Mouse (Mus musculus) C2C12 (cell line): Measurements from ENCODE around the gene Slc23a3. TPM values are rescaled to one million over a fixed set of nuclear protein-coding genes. Genes with fewer than 3 reads are reported as not detected.

Experiments
- H3K27me3 ChIP-seq: one replicate; pipeline ENCODE4 v1.6.1; 2011; ENCODE audit not compliant: control insufficient read depth, insufficient read depth, insufficient read length
- H3K36me3 ChIP-seq: one replicate; pipeline ENCODE4 v1.6.1; 2011; ENCODE audit not compliant: control insufficient read depth, insufficient read depth
- H3K4me3 ChIP-seq: one replicate; pipeline ENCODE4 v1.5.1; 2011; ENCODE audit warnings: mild to moderate bottlenecking, control low read depth; ENCODE audit not compliant: poor library complexity, insufficient read depth, severe bottlenecking
- H3K79me2 ChIP-seq: one replicate; pipeline ENCODE4 v1.6.1; 2011; ENCODE audit not compliant: control insufficient read depth, insufficient read depth
- H3K79me3 ChIP-seq: one replicate; pipeline ENCODE4 v1.6.1; 2011; ENCODE audit warnings: low read depth, control low read depth
- H3ac ChIP-seq: one replicate; pipeline ENCODE3; 2011; ENCODE audit warnings: low read depth; ENCODE audit not compliant: control insufficient read depth, insufficient read length
- CEBPB ChIP-seq: IDR thresholded peaks from one replicate; pipeline ENCODE4 v1.6.1; 2011; ENCODE audit warnings: low read depth, mild to moderate bottlenecking, control low read depth, moderate library complexity
- CTCF ChIP-seq: IDR thresholded peaks from one replicate; pipeline ENCODE4 v1.5.1; 2011; ENCODE audit not compliant: control insufficient read depth, insufficient read depth, insufficient read length
- FOSL1 ChIP-seq: IDR thresholded peaks from one replicate; pipeline ENCODE4 v1.8.0; 2011; ENCODE audit warnings: mild to moderate bottlenecking, low read length; ENCODE audit not compliant: poor library complexity, insufficient read depth, severe bottlenecking
- MAX ChIP-seq: IDR thresholded peaks from one replicate; pipeline ENCODE4 v1.6.1; 2011; ENCODE audit warnings: mild to moderate bottlenecking, control low read depth
- MYOD1 ChIP-seq: IDR thresholded peaks from one replicate; pipeline ENCODE4 v1.6.1; 2011; ENCODE audit warnings: low read depth; ENCODE audit not compliant: control insufficient read depth, insufficient read length
- MYOG ChIP-seq: IDR thresholded peaks from one replicate; pipeline ENCODE4 v1.6.1; 2011; ENCODE audit not compliant: control insufficient read depth, insufficient read length; ENCODE audit errors: extremely low read depth
- USF1 ChIP-seq: IDR thresholded peaks from one replicate; pipeline ENCODE4 v1.6.1; 2011; ENCODE audit warnings: low read depth, mild to moderate bottlenecking, control low read depth, moderate library complexity
- polyA plus RNA-seq: library from polyadenylated mRNA; unstranded; fragments of >200 nt; fragmentation: generic; extraction: Trizol; gene quantifications from one replicate; pipeline ENCODE4 v1.2.1, GENCODE M21; 2012; ENCODE audit warnings: missing spikeins

Gene Slc23a3
- polyA plus RNA-seq, 1 experiment = 0.08 TPM

DNA sequence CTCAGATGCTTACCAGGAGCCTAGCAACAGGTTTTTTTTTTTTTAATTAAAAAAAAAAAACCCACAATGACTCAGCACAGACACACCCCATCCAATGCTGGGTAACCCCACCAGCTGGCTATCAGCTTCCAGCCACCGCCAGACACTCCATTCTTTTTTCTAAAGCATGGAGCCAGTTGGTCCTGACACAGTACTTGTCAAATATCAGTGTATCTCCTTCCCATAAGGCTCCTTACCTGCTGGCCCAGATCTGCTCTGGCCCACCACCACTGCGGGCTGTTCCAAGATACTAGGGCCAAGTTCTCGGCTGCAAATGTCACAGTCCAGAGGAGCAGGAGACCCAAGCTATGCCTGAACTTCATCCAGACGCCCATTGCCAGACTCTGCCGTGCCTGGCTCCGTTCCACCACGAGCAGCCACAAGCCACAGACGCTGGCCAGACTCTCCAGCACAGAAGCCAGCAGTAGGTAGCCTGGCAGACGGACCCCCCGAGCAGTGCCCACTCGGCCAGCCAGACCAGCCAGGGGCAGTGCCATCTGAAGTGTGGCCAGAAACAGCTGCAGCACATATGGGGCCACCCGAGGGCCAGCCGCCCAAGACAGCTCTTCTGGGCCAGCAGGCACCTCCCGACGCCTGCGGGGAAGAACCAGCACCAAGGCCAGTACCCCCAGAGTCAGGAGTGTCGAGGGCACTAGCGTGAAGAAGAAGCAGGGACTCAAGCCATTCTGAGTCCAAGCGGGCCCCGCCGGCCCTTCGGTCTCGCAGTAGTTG lies 45.8 kb upstream of the Slc23a3 start:
- H3K4me3 ChIP-seq = peak overlapping the region; percentile 41
- peaks cover 16% of the 10 kb centered on the region for H3K36me3 ChIP-seq
- peak overlapping the region; percentile 56 for H3ac ChIP-seq
- TF ChIP-seq CTCF (no peak), FOSL1 (peak; percentile 31), USF1 (no peak), MYOG (no peak), MAX (no peak), MYOD1 (peak; percentile 45), CEBPB (no peak)
- H3K79me2 ChIP-seq = peaks cover 15% of the 10 kb centered on the region
- no peaks in the 10 kb centered on the region for H3K27me3 ChIP-seq
- no peaks in the 10 kb centered on the region for H3K79me3 ChIP-seq

DNA sequence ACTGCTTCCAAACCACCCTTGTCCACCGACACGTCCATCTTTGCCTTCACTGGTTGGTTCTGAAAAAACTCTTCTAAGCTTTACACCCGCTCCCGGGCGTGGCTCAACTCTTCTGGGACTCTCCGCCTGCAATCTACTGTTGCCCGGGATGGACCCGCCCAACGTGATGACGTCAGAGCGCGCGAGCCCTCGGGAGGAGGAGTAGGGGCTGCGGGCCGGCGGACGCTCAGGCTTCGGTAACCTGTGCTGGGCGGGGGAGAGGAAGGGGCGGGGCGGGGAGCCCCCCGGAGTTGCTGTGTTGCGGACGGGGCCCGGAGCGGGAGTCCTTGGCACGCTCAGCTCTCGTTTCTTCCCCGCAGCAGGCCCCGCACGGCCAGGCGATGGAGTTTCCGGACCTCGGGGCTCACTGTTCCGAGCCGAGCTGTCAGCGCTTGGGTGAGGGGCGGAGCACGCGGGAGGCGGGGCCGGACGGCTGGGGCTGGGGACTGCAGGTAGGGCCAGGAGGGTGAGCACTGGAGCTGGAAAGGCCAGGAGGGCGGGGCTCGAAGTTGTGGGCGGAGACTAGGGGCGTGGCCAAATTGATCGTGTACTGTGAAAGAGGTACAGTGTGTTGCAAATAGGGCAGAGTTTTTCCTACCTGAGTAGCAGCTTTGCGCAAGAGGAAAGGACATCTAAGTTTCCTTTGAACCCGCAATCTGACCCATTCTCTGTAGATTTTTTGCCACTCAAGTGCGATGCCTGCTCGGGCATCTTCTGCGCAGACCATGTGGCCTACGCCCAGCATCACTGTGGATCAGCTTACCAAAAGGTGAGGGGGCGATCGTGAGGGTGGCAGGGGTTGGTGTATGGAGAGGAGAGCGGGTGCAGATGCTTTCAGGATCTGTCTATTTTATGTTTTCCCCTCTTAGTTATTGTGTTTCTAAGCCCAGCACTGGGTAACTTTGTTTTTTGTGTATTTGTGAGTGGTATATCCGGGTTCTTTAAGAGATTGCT lies 35.1 kb upstream of the Slc23a3 start, which contains the start of gene Zfand2b:
Gene Zfand2b, plus strand, starts transcription at position 175 of the 993 bp plus-strand sequence.
- no peaks in the 10 kb centered on the region for H3K27me3 ChIP-seq
- TF ChIP-seq MAX (no peak), CTCF (no peak), MYOG (no peak), MYOD1 (no peak), CEBPB (no peak), USF1 (no peak), FOSL1 (no peak)
- H3K79me3 ChIP-seq = no peaks in the 10 kb centered on the region
- H3ac ChIP-seq = peak within 1 kb of the TSS; percentile 70
- peaks cover 29% of the 10 kb centered on the region for H3K36me3 ChIP-seq
- peak within 1 kb of the TSS; percentile 42 for H3K4me3 ChIP-seq
- H3K79me2 ChIP-seq = no peaks in the 10 kb centered on the region

DNA sequence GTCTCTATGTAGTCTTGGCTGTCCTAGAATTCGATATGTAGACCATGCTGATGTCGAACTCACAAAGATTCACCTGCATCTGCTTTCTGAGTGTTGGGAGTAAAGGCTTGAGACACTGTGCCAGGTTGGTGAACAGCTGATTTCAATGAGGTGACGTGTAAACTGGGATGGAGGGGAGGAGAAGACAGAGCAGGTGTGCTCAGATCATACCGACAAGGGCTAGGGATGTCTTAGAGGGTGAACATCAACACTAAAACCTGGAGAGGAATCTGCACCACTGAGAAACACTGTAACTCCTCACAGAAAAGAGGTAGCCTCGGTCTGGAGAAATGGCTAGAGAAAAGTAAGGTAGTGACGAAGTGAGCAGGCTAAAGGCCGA lies 34.4 kb upstream of the Slc23a3 start:
- Histone ChIP-seq H3K4me3 (peak overlapping the region; percentile 42), H3K36me3 (peaks cover 24% of the 10 kb centered on the region), H3ac (peak overlapping the region; percentile 56), H3K79me2 (no peaks in the 10 kb centered on the region), H3K79me3 (no peaks in the 10 kb centered on the region), H3K27me3 (no peaks in the 10 kb centered on the region)
- no peak for TF ChIP-seq CEBPB
- TF ChIP-seq FOSL1 = no peak
- TF ChIP-seq MAX = no peak
- no peak for TF ChIP-seq MYOG

DNA sequence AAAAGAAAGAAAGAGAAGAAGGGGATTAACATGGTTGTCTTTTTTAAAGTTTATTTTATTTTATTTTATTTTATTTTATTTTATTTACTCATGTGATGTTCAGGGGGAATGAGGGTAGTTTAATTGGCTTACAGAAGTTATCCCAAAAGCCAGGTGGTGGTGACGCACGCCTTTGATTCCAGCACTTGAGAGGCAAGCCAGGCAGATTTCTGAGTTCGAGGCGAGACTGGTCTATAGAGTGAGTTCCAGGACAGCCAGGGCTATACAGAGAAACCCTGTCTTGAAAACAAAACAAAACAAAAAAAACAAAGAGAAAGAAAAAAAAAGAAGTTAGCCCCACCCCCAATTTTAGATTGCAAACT lies 26.5 kb upstream of the Slc23a3 start:
- Histone ChIP-seq H3K36me3 (no peaks in the 10 kb centered on the region), H3K79me3 (no peaks in the 10 kb centered on the region), H3K27me3 (no peaks in the 10 kb centered on the region), H3K4me3 (no peak overlapping the region), H3ac (no peak overlapping the region), H3K79me2 (no peaks in the 10 kb centered on the region)
- no peak for TF ChIP-seq MAX
- no peak for TF ChIP-seq MYOG
- no peak for TF ChIP-seq MYOD1
- no peak for TF ChIP-seq USF1
- no peak for TF ChIP-seq CEBPB
- TF ChIP-seq FOSL1 = no peak
- TF ChIP-seq CTCF = no peak

DNA sequence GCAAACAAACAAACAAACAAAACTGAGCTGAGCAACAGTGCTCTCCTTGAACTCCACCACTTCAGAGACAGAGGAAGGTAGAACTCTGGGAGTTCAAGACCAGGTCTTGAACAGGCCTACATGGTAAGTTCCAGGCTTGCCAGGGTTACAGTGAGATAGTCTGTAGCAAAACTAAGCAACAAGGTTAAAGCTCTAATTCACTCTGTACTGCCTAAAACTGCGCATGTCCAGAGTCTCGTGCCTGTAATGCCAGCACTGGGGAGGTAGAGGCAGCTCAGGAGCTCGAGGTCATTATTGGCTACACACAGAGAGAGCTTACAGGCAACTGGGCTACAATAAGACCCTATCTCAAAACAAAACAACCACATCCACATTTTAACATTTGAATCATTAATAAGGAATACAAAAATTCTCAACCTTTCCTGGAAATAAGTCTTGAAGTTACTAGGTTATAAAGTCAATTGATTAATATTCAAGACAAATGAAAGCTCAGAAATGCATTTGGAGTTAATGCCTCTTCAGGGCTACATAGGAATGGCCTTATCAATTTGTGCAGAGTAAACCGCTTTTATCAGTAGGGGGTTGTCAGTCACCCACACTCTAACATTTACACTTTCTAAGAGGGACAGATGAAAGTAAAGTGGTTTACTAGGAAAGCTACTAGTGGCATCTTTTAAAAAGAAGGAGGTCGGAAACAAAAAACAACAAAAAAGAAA lies 26.0 kb upstream of the Slc23a3 start:
- Histone ChIP-seq H3K79me2 (no peaks in the 10 kb centered on the region), H3ac (no peak overlapping the region), H3K79me3 (no peaks in the 10 kb centered on the region), H3K27me3 (no peaks in the 10 kb centered on the region), H3K36me3 (no peaks in the 10 kb centered on the region), H3K4me3 (no peak overlapping the region)
- no peak for TF ChIP-seq CEBPB
- TF ChIP-seq MAX = no peak
- no peak for TF ChIP-seq MYOG
- no peak for TF ChIP-seq FOSL1
- no peak for TF ChIP-seq USF1
- no peak for TF ChIP-seq MYOD1
- TF ChIP-seq CTCF = no peak
